Mouse (Mus musculus) c-Kit-positive CD71-positive TER-119-positive erythroid progenitor cells, embryonic 14.5 days (primary cell): ENCODE results near the gene Dhrs7b.

Experiments used
- DNase-seq: peaks from one replicate; pipeline ENCODE4 v3.0.0-alpha.2; 2013; ENCODE audit warnings: low spot score

The Dhrs7b gene

DNA sequence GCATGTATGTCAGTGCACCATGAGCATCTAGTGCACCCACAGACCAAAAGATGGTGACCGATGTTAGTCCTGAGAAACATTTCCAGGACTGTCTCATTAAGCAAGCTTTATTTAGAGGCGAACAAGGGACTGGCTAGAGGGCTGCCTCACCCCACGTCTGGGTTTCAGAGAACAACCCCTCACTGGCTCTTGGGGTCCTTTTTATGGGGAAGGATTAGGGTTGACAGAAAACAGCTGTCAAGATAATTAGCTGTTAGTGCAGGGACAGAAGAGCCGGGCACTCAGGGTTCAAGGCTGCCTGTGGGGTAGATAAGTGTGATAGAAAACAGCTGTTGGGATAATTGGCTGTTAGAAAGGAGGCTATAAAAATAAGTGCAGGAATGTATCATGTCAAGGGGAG lies 65.5 kb downstream of the Dhrs7b start:
- DNase-seq: no peak

DNA sequence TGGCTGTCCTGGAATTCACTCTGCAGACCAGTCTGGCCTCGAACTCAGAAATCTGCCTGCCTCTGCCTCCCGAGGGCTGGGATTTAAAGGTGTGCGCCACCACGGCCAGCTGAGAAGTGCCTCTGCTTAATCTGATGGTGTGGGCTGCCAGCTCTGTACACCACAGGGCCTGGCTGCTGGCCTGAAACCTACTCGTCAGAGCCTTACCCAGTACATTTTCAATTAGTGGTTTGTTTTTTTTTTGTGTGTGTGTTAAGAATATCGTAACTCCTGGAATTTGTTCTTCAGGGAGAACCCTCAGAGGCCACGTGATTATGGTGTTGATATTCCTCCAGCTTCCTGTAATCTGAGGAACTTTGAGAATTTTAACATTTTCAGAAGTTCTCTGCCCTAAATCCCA lies 71.6 kb downstream of the Dhrs7b start:
- DNase-seq: no peak

DNA sequence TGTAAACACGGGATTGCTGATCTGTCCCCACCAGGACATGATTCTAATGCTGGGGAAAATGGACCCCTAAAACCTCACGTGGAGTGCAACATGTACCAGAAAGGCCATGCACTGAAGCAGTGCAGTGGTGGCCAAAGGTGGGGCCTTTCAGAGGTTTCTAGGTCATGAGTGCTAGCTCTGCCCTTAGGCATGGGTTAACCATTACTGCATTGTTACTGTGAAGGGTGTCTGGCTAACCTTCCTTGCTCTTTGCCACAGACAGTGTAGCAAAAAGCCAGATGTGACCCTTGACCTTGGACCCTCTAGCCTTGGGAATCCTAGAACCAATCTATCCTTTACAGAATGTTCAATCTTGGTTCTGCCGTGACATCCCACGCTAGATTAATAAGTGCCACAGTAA lies 72.1 kb downstream of the Dhrs7b start:
- DNase-seq: no peak

DNA sequence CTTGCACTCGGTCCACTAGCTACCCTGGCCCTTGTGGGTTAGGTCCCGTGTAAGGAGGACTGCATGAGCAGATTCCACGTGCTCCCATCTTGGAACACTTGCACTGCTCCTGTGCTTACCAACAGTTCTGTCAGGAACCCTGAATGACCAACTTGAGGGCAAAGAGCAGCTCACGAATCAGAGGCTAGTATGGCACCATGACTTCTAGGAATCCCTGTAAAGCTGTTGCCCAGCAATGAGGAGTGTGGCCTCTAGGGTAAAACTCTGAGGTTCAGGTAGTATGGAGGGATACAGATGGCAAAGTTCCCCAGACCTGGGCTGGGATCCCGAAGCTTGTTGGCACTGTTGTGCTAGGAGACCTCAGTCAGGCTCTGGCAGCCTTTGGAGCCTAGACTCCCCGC lies 73.2 kb downstream of the Dhrs7b start:
- no peak for DNase-seq

DNA sequence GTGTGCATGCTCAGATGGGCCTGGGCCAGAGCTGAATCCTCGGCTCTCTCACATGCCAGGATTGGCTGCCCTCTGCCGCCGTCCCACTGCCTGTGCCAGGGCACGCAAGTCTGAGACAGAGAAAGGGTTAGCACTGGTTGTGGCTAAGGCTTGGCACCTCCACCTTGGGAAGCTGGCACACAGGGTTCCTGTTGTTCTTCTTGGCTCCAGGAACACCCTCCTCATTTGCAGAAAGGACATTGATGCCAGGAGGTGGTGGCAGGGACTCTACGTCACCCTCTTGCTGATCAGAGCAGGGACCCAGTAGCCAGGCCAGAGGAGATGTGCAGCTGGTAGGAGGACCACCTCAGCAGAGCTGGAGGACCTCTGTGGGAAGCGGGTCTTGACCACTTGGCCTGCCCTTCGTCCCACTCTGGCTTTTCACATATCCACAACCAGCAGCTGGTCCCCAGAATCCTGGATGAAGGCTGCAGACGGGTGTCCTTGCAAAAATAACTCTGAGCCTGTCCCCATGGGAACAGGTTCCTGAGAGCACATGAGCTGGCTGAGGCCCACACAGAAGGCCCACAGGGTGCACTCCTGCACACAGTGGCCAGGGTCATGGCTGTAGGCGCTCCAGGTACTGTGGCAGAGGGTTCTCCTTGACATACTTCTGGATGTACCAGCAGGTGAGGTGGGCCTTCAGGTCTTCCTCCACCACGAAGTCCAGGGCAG lies 75.1 kb downstream of the Dhrs7b start:
- no peak for DNase-seq

DNA sequence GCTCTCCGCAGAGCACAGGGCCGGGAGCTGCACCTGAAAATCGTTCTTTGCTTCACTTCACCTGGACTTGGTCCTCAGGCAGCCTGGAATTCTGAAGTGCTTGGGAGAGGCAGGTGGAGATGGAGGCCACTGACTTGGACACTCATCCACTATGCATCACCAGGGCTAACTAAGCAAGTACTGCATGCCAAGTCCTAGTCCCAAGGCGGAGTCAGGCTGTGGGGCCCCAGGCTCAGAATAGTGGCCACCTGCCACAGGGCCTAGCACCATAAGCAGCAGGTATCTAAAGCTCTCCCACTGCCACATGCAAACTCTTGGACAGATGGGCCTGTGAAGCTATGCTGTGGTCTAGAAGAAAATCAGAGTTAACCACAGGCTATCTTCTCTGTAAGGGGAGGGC lies 76.0 kb downstream of the Dhrs7b start:
- no peak for DNase-seq

DNA sequence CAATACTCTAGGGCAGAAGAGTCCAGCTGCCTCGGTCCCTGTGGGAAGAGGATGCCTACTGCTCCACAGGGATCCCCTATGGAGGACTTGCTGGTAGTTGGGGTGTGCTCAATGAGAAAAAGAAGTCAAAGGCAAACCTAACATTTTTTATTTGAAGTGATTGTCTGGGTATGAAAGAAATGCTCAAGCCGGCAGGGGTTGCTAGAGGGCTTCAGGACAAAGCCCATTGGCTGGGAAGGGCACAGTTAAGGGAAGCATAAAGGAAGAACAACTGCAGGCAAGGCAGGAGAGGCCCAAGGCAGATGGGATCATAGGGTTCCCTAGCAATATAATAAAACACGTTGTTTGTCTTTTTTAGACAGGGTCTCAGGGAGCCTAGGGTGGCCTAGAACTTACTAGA lies 77.6 kb downstream of the Dhrs7b start:
- no peak for DNase-seq

DNA sequence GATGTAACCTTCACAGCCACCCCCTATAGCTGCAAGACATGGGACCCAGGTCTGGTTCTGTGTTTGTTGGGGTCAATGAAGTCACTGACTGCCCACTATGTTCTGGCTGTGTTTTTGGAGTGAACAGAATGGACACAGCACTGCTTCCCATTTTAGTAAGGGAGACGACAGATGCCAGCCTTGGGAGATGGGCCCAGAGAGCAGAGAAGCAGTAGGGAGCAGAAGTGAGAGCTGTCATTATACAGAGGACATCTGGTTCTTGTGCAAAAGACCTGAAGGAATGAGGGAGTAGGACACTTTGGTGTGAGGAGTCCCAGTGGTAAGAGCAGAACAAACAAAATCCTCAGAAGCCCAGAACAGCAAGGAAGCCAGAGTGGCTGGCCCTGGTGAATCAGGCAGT lies 79.2 kb downstream of the Dhrs7b start:
- DNase-seq: no peak
